Mouse (Mus musculus) intestine, embryonic 16.5 days (tissue): ENCODE results near the gene Atp23. TPM values are rescaled to one million over a fixed set of nuclear protein-coding genes. Genes with fewer than 3 reads are reported as not detected.

ENCODE experiments used
- ATAC-seq: fragments of 200-750 bp; cut with Nextera tagmentation; 2 replicates; pipeline ENCODE4 v1.8.0; 2017; ENCODE audit warnings: moderate TSS enrichment, moderate library complexity
- H3K27ac ChIP-seq: fragments of 300-500 bp; sonication (generic); 2 replicates; pipeline ENCODE4 v1.5.1; 2014; ENCODE audit warnings: mild to moderate bottlenecking, low read length
- H3K27me3 ChIP-seq: fragments of 300-500 bp; sonication (generic); replicated peaks from 2 replicates; pipeline ENCODE4 v1.6.1; 2014; ENCODE audit warnings: low read length, control low read depth, mixed read lengths; ENCODE audit not compliant: control insufficient read depth, insufficient read depth
- H3K36me3 ChIP-seq: fragments of 300-500 bp; sonication (generic); 2 replicates; pipeline ENCODE4 v1.6.1; 2014; ENCODE audit warnings: low read length, control low read depth; ENCODE audit not compliant: control insufficient read depth, insufficient read depth
- H3K4me1 ChIP-seq: fragments of 300-500 bp; sonication (generic); 2 replicates; pipeline ENCODE4 v1.6.1; 2014; ENCODE audit warnings: low read length, control low read depth, mixed read lengths; ENCODE audit not compliant: control insufficient read depth, insufficient read depth
- H3K4me2 ChIP-seq: fragments of 300-500 bp; sonication (generic); 2 replicates; pipeline ENCODE4 v1.6.1; 2014; ENCODE audit warnings: low read depth, low read length, control low read depth
- H3K4me3 ChIP-seq: fragments of 300-500 bp; sonication (generic); 2 replicates; pipeline ENCODE4 v1.5.1; 2014; ENCODE audit warnings: mild to moderate bottlenecking, low read length
- H3K9ac ChIP-seq: fragments of 300-500 bp; sonication (generic); 2 replicates; pipeline ENCODE4 v1.6.1; 2014; ENCODE audit warnings: low read depth, low read length
- H3K9me3 ChIP-seq: fragments of 300-500 bp; sonication (generic); 2 replicates; pipeline ENCODE4 v1.6.1; 2016; ENCODE audit warnings: low read length, control low read depth; ENCODE audit not compliant: control insufficient read depth
- WGBS: fragments of 180-500 bp; shearing (Covaris S2); extraction: QIAGEN DNeasy Blood & Tissue Kit; methylation state at CpG from one replicate; pipeline ENCODE4 v1.1.7; 2014; 5-methylcytosine and 5-hydroxymethylcytosine counted together
- polyA plus RNA-seq: library from polyadenylated mRNA; unstranded; fragments of >200 nt; fragmentation: Nextera tagmentation; extraction: Ambion mirVana; gene quantifications from 2 replicates; pipeline ENCODE4 v1.2.1, GENCODE M21; 2015

The Atp23 gene
- 14.8 and 15.3 TPM in 2 replicates for polyA plus RNA-seq

DNA sequence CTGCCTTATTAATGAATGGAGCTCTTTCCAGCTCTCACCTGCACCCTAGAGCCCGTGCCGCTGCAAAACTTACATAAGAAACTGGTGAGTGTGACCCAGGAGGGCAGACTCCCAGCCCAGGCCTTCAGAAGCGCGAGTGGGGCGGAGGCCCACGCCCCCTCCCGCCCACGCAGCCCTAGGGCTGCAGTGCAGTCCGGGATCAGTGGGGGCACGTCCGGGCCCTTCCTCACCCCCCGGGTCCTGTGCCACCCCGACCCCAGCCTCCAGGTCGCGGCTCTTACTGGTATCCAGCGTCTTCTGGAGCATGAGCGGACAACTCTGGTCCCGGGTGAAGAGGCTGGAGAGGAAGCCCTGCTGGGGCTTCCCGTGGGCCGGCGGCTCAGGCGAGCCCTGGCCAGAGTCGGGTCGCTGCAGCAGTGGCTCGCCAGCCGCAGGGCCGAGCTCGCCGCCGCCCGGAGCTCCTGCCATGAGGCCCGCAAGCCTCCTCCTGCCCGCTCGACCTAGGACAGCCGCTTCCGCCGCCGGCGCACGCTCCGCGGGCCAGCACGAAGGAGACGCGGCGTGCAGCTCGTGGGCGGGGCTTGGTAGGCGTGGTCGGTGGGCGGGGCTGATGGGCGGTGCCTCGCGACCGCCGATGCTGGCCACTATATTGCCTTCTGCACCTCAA, at the start of gene Atp23:
Gene Atp23, minus strand, starts transcription at position 535 of the 667 bp plus-strand sequence.
- peak; percentile 88 for ATAC-seq
- under 1% methylated on average over 54 of the region's 56 CpGs for WGBS
- no peaks in the 10 kb centered on the region for H3K36me3 ChIP-seq
- no peaks in the 10 kb centered on the region for H3K27me3 ChIP-seq
- H3K4me2 ChIP-seq = peak within 1 kb of the TSS; percentile 99
- peak within 1 kb of the TSS; percentile 41 for H3K27ac ChIP-seq
- H3K4me1 ChIP-seq = no peaks in the 10 kb centered on the region; the same call in 1 of the 2 replicates
- peak within 1 kb of the TSS; percentile 87 for H3K4me3 ChIP-seq
- no peaks in the 10 kb centered on the region for H3K9me3 ChIP-seq
- H3K9ac ChIP-seq = peak within 1 kb of the TSS; percentile 92

DNA sequence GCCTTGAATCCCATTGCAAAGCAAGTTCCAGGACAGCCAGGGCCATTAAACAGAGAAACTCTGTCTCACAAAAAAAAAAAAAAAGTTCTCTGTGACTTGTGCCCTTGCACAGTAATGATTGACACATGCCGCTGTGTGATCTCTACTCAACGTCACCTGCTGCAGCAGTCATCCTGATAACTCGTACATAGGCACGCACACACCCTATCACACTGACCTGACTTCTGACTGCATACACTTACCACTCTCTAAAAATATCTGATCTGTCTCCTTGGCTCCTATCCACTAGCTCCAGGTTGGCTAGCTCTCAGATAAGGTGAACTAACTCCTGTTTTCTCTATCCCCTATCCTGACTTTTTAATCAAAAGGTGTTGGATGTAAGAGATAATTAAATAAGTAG, 49.4 kb upstream of the Atp23 start:
- Histone ChIP-seq H3K4me1 (peaks cover 10% of the 10 kb centered on the region; the same call in 1 of the 2 replicates), H3K4me2 (no peak overlapping the region), H3K9ac (no peak overlapping the region), H3K9me3 (no peaks in the 10 kb centered on the region), H3K27ac (no peak overlapping the region), H3K27me3 (no peaks in the 10 kb centered on the region), H3K4me3 (no peak overlapping the region), H3K36me3 (no peaks in the 10 kb centered on the region)
- 66% methylated on average over 4 of the region's 4 CpGs for WGBS
- ATAC-seq = peak; percentile 90

DNA sequence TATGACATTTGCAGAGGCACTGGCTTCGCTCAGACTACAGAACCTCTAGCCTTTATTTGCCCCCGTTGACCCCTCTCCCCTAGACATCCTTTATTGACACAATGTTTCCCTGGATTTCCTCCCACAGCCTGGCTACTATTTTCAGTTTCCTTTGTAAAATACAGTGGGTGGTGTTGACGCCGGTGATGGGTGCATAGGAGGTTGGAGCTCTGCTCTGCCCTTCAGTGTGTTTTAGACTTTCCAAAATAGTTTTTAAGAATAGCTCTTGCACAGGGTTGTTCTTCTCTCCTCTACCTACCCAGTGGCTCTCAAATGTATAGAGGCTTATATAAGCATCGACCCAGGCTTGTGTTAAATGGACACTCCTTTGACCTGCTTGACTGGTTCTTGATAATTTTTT, 48.7 kb upstream of the Atp23 start:
- ATAC-seq = no peak
- no peak overlapping the region for H3K27ac ChIP-seq
- 49% methylated on average over 5 of the region's 5 CpGs for WGBS

DNA sequence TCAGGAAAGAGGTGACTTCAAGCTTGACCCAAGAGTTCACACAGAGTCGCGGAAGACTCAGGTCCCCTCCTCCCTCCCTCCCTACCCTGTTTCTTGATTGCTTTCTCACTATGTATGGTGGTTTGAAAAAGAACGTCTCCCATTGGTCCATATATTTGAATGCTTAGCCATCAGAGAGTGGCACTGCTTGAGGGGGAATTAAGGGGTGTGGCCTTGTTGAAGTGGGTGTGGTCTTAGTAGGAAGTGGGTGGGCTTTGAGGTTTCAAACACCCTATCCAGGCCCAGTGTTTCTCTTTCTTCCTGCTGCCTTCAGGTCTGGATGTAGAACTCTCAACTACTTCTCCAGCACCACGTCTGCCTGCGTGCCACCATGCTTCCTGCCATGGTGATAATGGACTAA, 44.4 kb upstream of the Atp23 start:
- Histone ChIP-seq H3K4me3 (no peak overlapping the region), H3K4me2 (no peak overlapping the region), H3K27ac (no peak overlapping the region), H3K36me3 (no peaks in the 10 kb centered on the region), H3K9me3 (no peaks in the 10 kb centered on the region), H3K4me1 (peaks cover 10% of the 10 kb centered on the region; the same call in 1 of the 2 replicates), H3K9ac (no peak overlapping the region), H3K27me3 (no peaks in the 10 kb centered on the region)
- WGBS = 92% methylated on average over 5 of the region's 5 CpGs
- no peak for ATAC-seq

More for the DNA sequence above, 48.7 kb upstream of the Atp23 start:
- no peaks in the 10 kb centered on the region for H3K9me3 ChIP-seq
- no peaks in the 10 kb centered on the region for H3K27me3 ChIP-seq
- H3K4me3 ChIP-seq = no peak overlapping the region
- H3K36me3 ChIP-seq = no peaks in the 10 kb centered on the region
- H3K9ac ChIP-seq = no peak overlapping the region
- H3K4me1 ChIP-seq = peaks cover 10% of the 10 kb centered on the region; the same call in 1 of the 2 replicates
- H3K4me2 ChIP-seq = no peak overlapping the region

GRCm38 (mm10) chr10:126940949-126941348, 39.8 kb upstream of the Atp23 start:
- Histone ChIP-seq H3K27me3 (no peaks in the 10 kb centered on the region), H3K9ac (no peak overlapping the region), H3K9me3 (no peaks in the 10 kb centered on the region), H3K36me3 (no peaks in the 10 kb centered on the region), H3K4me1 (peaks cover 7% of the 10 kb centered on the region), H3K4me3 (no peak overlapping the region), H3K4me2 (no peak overlapping the region), H3K27ac (no peak overlapping the region)
- WGBS = 66% methylated on average over 7 of the region's 7 CpGs
- no peak for ATAC-seq

- H3K9ac ChIP-seq = peak overlapping the region; percentile 72
These were observed 34.6 kb upstream of the Atp23 start for GRCm38 (mm10) chr10:126935556-126936381.

GRCm38 (mm10) chr10:126935121-126935520, 34.0 kb upstream of the Atp23 start:
- Histone ChIP-seq H3K36me3 (no peaks in the 10 kb centered on the region), H3K27me3 (no peaks in the 10 kb centered on the region), H3K4me3 (peak overlapping the region; percentile 9; the same call in 1 of the 2 replicates), H3K27ac (peak overlapping the region; percentile 99), H3K4me1 (peaks cover 43% of the 10 kb centered on the region), H3K9me3 (no peaks in the 10 kb centered on the region), H3K9ac (peak overlapping the region; percentile 72), H3K4me2 (peak overlapping the region; percentile 36)
- WGBS = 57% methylated on average over 8 of the region's 8 CpGs
- ATAC-seq = peak; percentile 76

More at GRCm38 (mm10) chr10:126935556-126936381, 34.6 kb upstream of the Atp23 start:
- Histone ChIP-seq H3K27me3 (no peaks in the 10 kb centered on the region), H3K4me1 (peaks cover 36% of the 10 kb centered on the region), H3K9me3 (no peaks in the 10 kb centered on the region), H3K27ac (peak overlapping the region; percentile 99), H3K4me2 (peak overlapping the region; percentile 36), H3K36me3 (no peaks in the 10 kb centered on the region), H3K4me3 (peak overlapping the region; percentile 9; the same call in 1 of the 2 replicates)
- WGBS = 35% methylated on average over 18 of the region's 18 CpGs
- peak; percentile 59 for ATAC-seq

GRCm38 (mm10) chr10:126934561-126934960, 33.4 kb upstream of the Atp23 start:
- Histone ChIP-seq H3K27ac (peak overlapping the region; percentile 99), H3K4me2 (0 out of 2 replicates have a peak overlapping the region, but pooled peaks have one; percentile 36)

GRCm38 (mm10) chr10:126931760-126932139, 30.6 kb upstream of the Atp23 start:
- Histone ChIP-seq H3K27ac (peak overlapping the region; percentile 96), H3K4me1 (peaks cover 74% of the 10 kb centered on the region), H3K4me2 (0 out of 2 replicates have a peak overlapping the region, but pooled peaks have one; percentile 10), H3K27me3 (no peaks in the 10 kb centered on the region), H3K36me3 (no peaks in the 10 kb centered on the region), H3K4me3 (no peak overlapping the region), H3K9me3 (no peaks in the 10 kb centered on the region), H3K9ac (peak overlapping the region; percentile 58)
- no peak for ATAC-seq

More at GRCm38 (mm10) chr10:126934561-126934960, 33.4 kb upstream of the Atp23 start:
- Histone ChIP-seq H3K4me3 (no peak overlapping the region), H3K4me1 (peaks cover 49% of the 10 kb centered on the region), H3K36me3 (no peaks in the 10 kb centered on the region), H3K27me3 (no peaks in the 10 kb centered on the region), H3K9ac (no peak overlapping the region), H3K9me3 (no peaks in the 10 kb centered on the region)
- WGBS = 80% methylated on average over 13 of the region's 13 CpGs
- 0 out of 2 replicates have a peak, but pooled peaks have one; percentile 0 for ATAC-seq
